In genomic region chrX:160901118-160901517, GRCm38 (mm10) we compare ENCODE assay signal across 19 mouse cellular contexts. TPM values are rescaled to one million over a fixed set of nuclear protein-coding genes. Genes with fewer than 3 reads are reported as not detected.
DNase-seq lines count a peak whose midpoint lies in the region; ATAC-seq and TF ChIP-seq lines count a peak whose summit lies in the region.
"Had no signal": no experiment of that assay in that cellular context is flagged by ENCODE, and none has a peak within 500 bp of the region (broad histone marks: within the 10 kb centered on the region; RNA-seq: fewer than 3 reads in every experiment).

No protein-coding gene starts in this region.

- 40% methylated on average over 2 of the region's 2 CpGs for WGBS in liver, adult 2 months
- WGBS in liver, embryonic 11.5 days: 77% methylated on average over 2 of the region's 2 CpGs
- 72% methylated on average over 2 of the region's 2 CpGs for WGBS in intestine, embryonic 15.5 days
- whole genome bisulfite sequencing in intestine, embryonic 16.5 days: 66% methylated on average over 2 of the region's 2 CpGs
- 81% methylated on average over 2 of the region's 2 CpGs for WGBS in stomach, embryonic 16.5 days

- no peak for ATAC-seq in liver, embryonic 11.5 days (replicated peaks; ENCODE audit: low FRiP score)
- peak; percentile 45; the same call in 1 of the 2 replicates for ATAC-seq in intestine, embryonic 15.5 days
- ATAC-seq in intestine, embryonic 16.5 days: peak; percentile 48
- ATAC-seq in stomach, embryonic 16.5 days (ENCODE audit: insufficient read depth, low FRiP score): peak; percentile 33; the same call in 1 of the 2 replicates
- ATAC-seq: forebrain, embryonic 13.5 days; forebrain, embryonic 15.5 days had no signal

- H3K79me2 ChIP-seq in liver, adult 2 months (ENCODE audit: control insufficient read depth, insufficient read depth, low read length): no peaks in the 10 kb centered on the region

- no peaks in the 10 kb centered on the region for H3K27me3 ChIP-seq in liver, adult 2 months (ENCODE audit: control insufficient read depth, insufficient read depth, low read length)
- peaks cover 5% of the 10 kb centered on the region; the same call in 1 of the 2 replicates for H3K27me3 ChIP-seq in liver, embryonic 11.5 days (replicated peaks; ENCODE audit: control insufficient read depth, insufficient read depth, low read length)
- no peaks in the 10 kb centered on the region for H3K27me3 ChIP-seq in intestine, embryonic 15.5 days (replicated peaks)
- H3K27me3 ChIP-seq in intestine, embryonic 16.5 days (replicated peaks; ENCODE audit: control insufficient read depth, insufficient read depth, low read length): no peaks in the 10 kb centered on the region
- 0 out of 2 replicates have a peak, but pooled peaks cover 5% of the 10 kb centered on the region for H3K27me3 ChIP-seq in stomach, embryonic 16.5 days (ENCODE audit: control insufficient read depth, insufficient read depth, low read length)
- H3K27me3 ChIP-seq: forebrain, embryonic 15.5 days had no signal

- TF ChIP-seq POLR2A in liver, adult 2 months (IDR thresholded peaks at IDR 0.05; ENCODE audit: extremely low read depth, insufficient read depth, low read length): no peak

- no peak for TF ChIP-seq CTCF in liver, adult 2 months (IDR thresholded peaks at IDR 0.05; ENCODE audit: low read depth, low read length)

- peak; percentile 21 for DNase-seq in liver, adult 2 months (ENCODE audit: extremely low read depth, low read depth, low spot score)
- DNase-seq in liver, embryonic 11.5 days (ENCODE audit: low spot score): no peak
- no peak for DNase-seq in gastrocnemius, adult 8-10 months (ENCODE audit: low spot score in 2 of 2)
- DNase-seq in heart, postnatal 25 days (ENCODE audit: low spot score): no peak
- DNase-seq: adrenal gland, adult 2 months; adrenal gland, postnatal 14 days; adrenal gland, postnatal 36 days; cerebellum, adult 11-12 months; cerebellum, adult 2 months; cerebellum, adult 9-10 months; cerebellum, postnatal 10 days; cerebellum, postnatal 25 days had no signal

- no peak overlapping the region for H3K9ac ChIP-seq in liver, adult 2 months (ENCODE audit: low read depth, low read length)
- H3K9ac ChIP-seq in liver, embryonic 11.5 days (ENCODE audit: low read depth, low read length): no peak overlapping the region
- no peak overlapping the region for H3K9ac ChIP-seq in intestine, embryonic 15.5 days
- H3K9ac ChIP-seq in intestine, embryonic 16.5 days (ENCODE audit: low read depth, low read length): no peak overlapping the region
- H3K9ac ChIP-seq in stomach, embryonic 16.5 days (ENCODE audit: low read length): no peak overlapping the region
- H3K9ac ChIP-seq: embryonic facial prominence, embryonic 12.5 days; forebrain, embryonic 13.5 days; forebrain, embryonic 15.5 days had no signal

- H3K4me1 ChIP-seq in liver, adult 2 months (ENCODE audit: control insufficient read depth, insufficient read depth, low read length): no peaks in the 10 kb centered on the region; the same call in 1 of the 2 replicates
- H3K4me1 ChIP-seq in liver, embryonic 11.5 days (replicated peaks; ENCODE audit: control insufficient read depth, insufficient read depth, low read length): no peaks in the 10 kb centered on the region
- no peaks in the 10 kb centered on the region for H3K4me1 ChIP-seq in intestine, embryonic 15.5 days (replicated peaks)
- no peaks in the 10 kb centered on the region for H3K4me1 ChIP-seq in intestine, embryonic 16.5 days (ENCODE audit: control insufficient read depth, insufficient read depth, low read length)
- H3K4me1 ChIP-seq in stomach, embryonic 16.5 days (ENCODE audit: control insufficient read depth, insufficient read depth, low read length): no peaks in the 10 kb centered on the region
- H3K4me1 ChIP-seq: embryonic facial prominence, embryonic 10.5 days; embryonic facial prominence, embryonic 12.5 days; forebrain, embryonic 13.5 days; forebrain, embryonic 15.5 days had no signal

- H3K4me2 ChIP-seq in liver, embryonic 11.5 days: no peak overlapping the region
- no peak overlapping the region for H3K4me2 ChIP-seq in intestine, embryonic 15.5 days (replicated peaks)
- no peak overlapping the region for H3K4me2 ChIP-seq in intestine, embryonic 16.5 days (ENCODE audit: low read depth, low read length)
- no peak overlapping the region for H3K4me2 ChIP-seq in stomach, embryonic 16.5 days (ENCODE audit: low read depth, low read length)
- H3K4me2 ChIP-seq: embryonic facial prominence, embryonic 12.5 days; forebrain, embryonic 13.5 days; forebrain, embryonic 15.5 days had no signal

- no peaks in the 10 kb centered on the region for H3K36me3 ChIP-seq in liver, adult 2 months (ENCODE audit: control insufficient read depth, insufficient read depth, low read length)
- no peaks in the 10 kb centered on the region for H3K36me3 ChIP-seq in liver, embryonic 11.5 days (ENCODE audit: control insufficient read depth, insufficient read depth, low read length)
- no peaks in the 10 kb centered on the region for H3K36me3 ChIP-seq in intestine, embryonic 15.5 days
- no peaks in the 10 kb centered on the region for H3K36me3 ChIP-seq in intestine, embryonic 16.5 days (ENCODE audit: control insufficient read depth, insufficient read depth, low read length)
- H3K36me3 ChIP-seq in stomach, embryonic 16.5 days (ENCODE audit: control insufficient read depth, insufficient read depth, low read length): no peaks in the 10 kb centered on the region
- H3K36me3 ChIP-seq: embryonic facial prominence, embryonic 10.5 days; embryonic facial prominence, embryonic 12.5 days; forebrain, embryonic 15.5 days had no signal

- H3K9me3 ChIP-seq in liver, embryonic 11.5 days (ENCODE audit: control insufficient read depth, low read length): no peaks in the 10 kb centered on the region
- H3K9me3 ChIP-seq in intestine, embryonic 15.5 days: no peaks in the 10 kb centered on the region
- H3K9me3 ChIP-seq in intestine, embryonic 16.5 days (ENCODE audit: control insufficient read depth, low read length): no peaks in the 10 kb centered on the region
- no peaks in the 10 kb centered on the region for H3K9me3 ChIP-seq in stomach, embryonic 16.5 days (replicated peaks; ENCODE audit: control insufficient read depth, low read length)
- H3K9me3 ChIP-seq: embryonic facial prominence, embryonic 10.5 days; embryonic facial prominence, embryonic 12.5 days; forebrain, embryonic 13.5 days; forebrain, embryonic 15.5 days had no signal

- H3K27ac ChIP-seq in liver, adult 2 months (replicated peaks; ENCODE audit: insufficient read depth, low read depth, low read length): no peak overlapping the region
- no peak overlapping the region for H3K27ac ChIP-seq in liver, embryonic 11.5 days (ENCODE audit: low read depth, low read length)
- no peak overlapping the region for H3K27ac ChIP-seq in intestine, embryonic 15.5 days
- no peak overlapping the region for H3K27ac ChIP-seq in intestine, embryonic 16.5 days (ENCODE audit: low read length)
- H3K27ac ChIP-seq in stomach, embryonic 16.5 days (ENCODE audit: low read length): no peak overlapping the region
- H3K27ac ChIP-seq: embryonic facial prominence, embryonic 10.5 days; embryonic facial prominence, embryonic 12.5 days; forebrain, embryonic 13.5 days; forebrain, embryonic 15.5 days had no signal

- H3K4me3 ChIP-seq in liver, adult 2 months (ENCODE audit: insufficient read depth, low read depth, low read length): no peak overlapping the region
- H3K4me3 ChIP-seq in liver, embryonic 11.5 days (ENCODE audit: low read depth, low read length): no peak overlapping the region
- H3K4me3 ChIP-seq in intestine, embryonic 15.5 days (replicated peaks): no peak overlapping the region
- H3K4me3 ChIP-seq in intestine, embryonic 16.5 days (ENCODE audit: low read length): no peak overlapping the region
- H3K4me3 ChIP-seq in stomach, embryonic 16.5 days (replicated peaks; ENCODE audit: low read length): no peak overlapping the region
- H3K4me3 ChIP-seq: embryonic facial prominence, embryonic 10.5 days; embryonic facial prominence, embryonic 12.5 days; forebrain, embryonic 13.5 days; forebrain, embryonic 15.5 days had no signal

- intact Hi-C loops in heart, postnatal 25 days (cut with DNase I): no loop called here

RNA-seq across cellular contexts. Expression of gene Gja6, which starts 5.7 kb away (rescaled TPM):
- total RNA-seq in liver, adult 2 months (2014; rRNA removed): 0.34 and 0.65 TPM in 2 replicates
- 0.04 and 0.11 TPM in 2 replicates for polyA plus RNA-seq in liver, adult 2 months (2012; rRNA removed)
- polyA plus RNA-seq in liver, embryonic 11.5 days (2014; fragmentation: Nextera tagmentation; extraction: Ambion mirVana): 2.6 and 3.3 TPM in 2 replicates
- 0.20 and 0.21 TPM in 2 replicates for polyA plus RNA-seq in intestine, embryonic 15.5 days (2015; fragmentation: Nextera tagmentation; extraction: Ambion mirVana)
- polyA plus RNA-seq in intestine, embryonic 16.5 days (2015; fragmentation: Nextera tagmentation; extraction: Ambion mirVana): 0.10 and 0.11 TPM in 2 replicates
- polyA plus RNA-seq in stomach, embryonic 16.5 days (2015; fragmentation: Nextera tagmentation; extraction: Ambion mirVana): 0.19 and 0.48 TPM in 2 replicates
- not detected for total RNA-seq in gastrocnemius, adult 8-10 months (2022)
- total RNA-seq in heart, postnatal 25 days (2021): not detected
- polyA plus RNA-seq: adrenal gland, adult 2 months; embryonic facial prominence, embryonic 12.5 days; forebrain, embryonic 15.5 days had no signal
